Mouse (Mus musculus): Measurements from ENCODE around the gene Rxfp2.

- TF ChIP-seq CTCF (IDR thresholded peaks at IDR 0.05; ENCODE audit: control insufficient read depth, insufficient read depth, insufficient read length) (no peak), MYOD1 (IDR thresholded peaks at IDR 0.05; ENCODE audit: control insufficient read depth, insufficient read length, low read depth) (no peak), USF1 (IDR thresholded peaks at IDR 0.05; ENCODE audit: low read depth) (no peak), MAX (IDR thresholded peaks at IDR 0.05) (no peak), FOSL1 (IDR thresholded peaks at IDR 0.05; ENCODE audit: insufficient read depth, low read length, poor library complexity, severe bottlenecking) (no peak), MYOG (IDR thresholded peaks at IDR 0.05; ENCODE audit: control insufficient read depth, extremely low read depth, insufficient read length) (no peak), CEBPB (IDR thresholded peaks at IDR 0.05; ENCODE audit: low read depth) (no peak)
Measured at GRCm38 (mm10) chr5:150106358-150106757, 87.9 kb downstream of the Rxfp2 start.

All from C2C12 (cell line).